Mouse (Mus musculus) spleen, adult 2 months (tissue): ENCODE measurements around the gene Aloxe3.

ENCODE experiments used
- CTCF ChIP-seq: fragments of 200-500 bp; IDR thresholded peaks from 2 replicates; pipeline ENCODE4 v1.5.1; 2011; ENCODE audit warnings: mild to moderate bottlenecking, inconsistent platforms; ENCODE audit not compliant: insufficient read depth, insufficient read length, insufficient replicate concordance; ENCODE audit errors: extremely low read depth
- POLR2A ChIP-seq: fragments of 200-500 bp; IDR thresholded peaks from 2 replicates; pipeline ENCODE4 v1.6.1; 2011; ENCODE audit warnings: low read depth, low read length, inconsistent platforms

- TF ChIP-seq CTCF (no peak), POLR2A (no peak)
Observed at GRCm38 (mm10) chr11:69128426-69129122, 2.9 kb downstream of the Aloxe3 start.
